Mouse (Mus musculus) CH12.LX (cell line): Measurements from ENCODE around the gene Atn1. TPM values are rescaled to one million over a fixed set of nuclear protein-coding genes. Genes with fewer than 3 reads are reported as not detected.
A peak's percentile ranks its signal among the peaks of the same experiment; 100 is the strongest.

Experiments used
- DNase-seq: peaks from one replicate; pipeline ENCODE4 v3.0.0-alpha.2; 2013; ENCODE audit errors: extremely low read depth
- H3K27ac ChIP-seq: 2 replicates; pipeline ENCODE4 v1.5.1; 2012; ENCODE audit warnings: low read depth, mild to moderate bottlenecking, control low read depth, moderate library complexity; ENCODE audit not compliant: insufficient read depth
- H3K27me3 ChIP-seq: replicated peaks from 2 replicates; pipeline ENCODE3; 2012; ENCODE audit warnings: inconsistent platforms
- H3K36me3 ChIP-seq, 2 experiments: replicated peaks in 1 of 2; 2 replicates each; pipeline versions ENCODE3 to v1.6.1; 2012; ENCODE audit warnings: inconsistent platforms in 1 of 2, low read length in 1 of 2, mild to moderate bottlenecking in 1 of 2, mixed read lengths in 1 of 2, moderate library complexity in 1 of 2; ENCODE audit not compliant: control insufficient read depth in 1 of 2, insufficient read depth in 1 of 2
- H3K4me1 ChIP-seq, 2 experiments: 2 replicates each; pipeline ENCODE4 v1.6.1; 2012; ENCODE audit warnings: inconsistent platforms in 1 of 2, moderate library complexity in 1 of 2; ENCODE audit not compliant: insufficient read depth in 2 of 2, control insufficient read depth in 1 of 2
- H3K4me2 ChIP-seq: 2 replicates; pipeline ENCODE4 v1.6.1; 2012; ENCODE audit warnings: low read depth, mild to moderate bottlenecking, control low read depth; ENCODE audit not compliant: poor library complexity, insufficient read depth, severe bottlenecking
- H3K4me3 ChIP-seq, 3 experiments: fragments of 150-350 bp in 1 of 3; sonication (generic) in 1 of 3; replicated peaks in 1 of 3; 2 replicates each; pipeline versions ENCODE3 to v1.5.1; 2011 to 2012; ENCODE audit warnings: low read depth in 2 of 3, low read length in 2 of 3, mild to moderate bottlenecking in 2 of 3, moderate library complexity in 2 of 3, control low read depth in 1 of 3, improper control_type of control experiment in 1 of 3, inconsistent platforms in 1 of 3, mixed read lengths in 1 of 3; ENCODE audit not compliant: poor library complexity in 1 of 3
- H3K79me2 ChIP-seq: replicated peaks from 2 replicates; pipeline ENCODE4 v1.6.1; 2012; ENCODE audit warnings: mild to moderate bottlenecking, moderate library complexity; ENCODE audit not compliant: control insufficient read depth, poor library complexity, insufficient read depth, severe bottlenecking; ENCODE audit errors: extremely low read depth
- H3K9ac ChIP-seq: 2 replicates; pipeline ENCODE4 v1.6.1; 2012; ENCODE audit warnings: low read depth, mild to moderate bottlenecking, control low read depth, moderate library complexity; ENCODE audit not compliant: insufficient read depth
- H3K9me3 ChIP-seq: replicated peaks from 2 replicates; pipeline ENCODE3; 2012; ENCODE audit warnings: low read length, inconsistent platforms, mixed read lengths
- BHLHE40 ChIP-seq: IDR thresholded peaks from 2 replicates; pipeline ENCODE4 v1.6.1; 2011; ENCODE audit warnings: mild to moderate bottlenecking, low read depth, low read length, improper control_type of control experiment
- EP300 ChIP-seq: IDR thresholded peaks from 2 replicates; pipeline ENCODE4 v1.6.1; 2011; ENCODE audit warnings: low read length, improper control_type of control experiment
- GABPA ChIP-seq: IDR thresholded peaks from 2 replicates; pipeline ENCODE4 v1.6.1; 2012; ENCODE audit warnings: low read depth, low read length, improper control_type of control experiment, inconsistent platforms; ENCODE audit not compliant: insufficient replicate concordance
- HCFC1 ChIP-seq: IDR thresholded peaks from 2 replicates; pipeline ENCODE4 v1.6.1; 2012; ENCODE audit warnings: low read depth, mild to moderate bottlenecking, inconsistent platforms, low read length, improper control_type of control experiment
- JUND ChIP-seq: conservative IDR thresholded peaks from 2 replicates; pipeline ENCODE4 v1.6.1; 2011; ENCODE audit warnings: low read depth, low read length, improper control_type of control experiment
- KAT2A ChIP-seq: IDR thresholded peaks from 2 replicates; pipeline ENCODE4 v1.6.1; 2012; ENCODE audit warnings: low read length, improper control_type of control experiment, inconsistent platforms; ENCODE audit not compliant: insufficient replicate concordance
- MAFK ChIP-seq: IDR thresholded peaks from 2 replicates; pipeline ENCODE4 v1.6.1; 2011; ENCODE audit warnings: low read length, improper control_type of control experiment; ENCODE audit not compliant: insufficient replicate concordance
- MAX ChIP-seq: IDR thresholded peaks from 2 replicates; pipeline ENCODE4 v1.6.1; 2011; ENCODE audit warnings: low read length, improper control_type of control experiment
- MEF2A ChIP-seq: IDR thresholded peaks from 2 replicates; pipeline ENCODE4 v1.6.1; 2014; ENCODE audit warnings: low read depth, mild to moderate bottlenecking, inconsistent platforms, low read length, improper control_type of control experiment, borderline replicate concordance
- MXI1 ChIP-seq: IDR thresholded peaks from 2 replicates; pipeline ENCODE4 v1.6.1; 2011; ENCODE audit warnings: mild to moderate bottlenecking, low read depth, low read length, improper control_type of control experiment
- RAD21 ChIP-seq: IDR thresholded peaks from 2 replicates; pipeline ENCODE4 v1.6.1; 2011; ENCODE audit warnings: low read depth, mild to moderate bottlenecking, low read length, improper control_type of control experiment, moderate library complexity
- SIN3A ChIP-seq: IDR thresholded peaks from 2 replicates; pipeline ENCODE4 v1.6.1; 2012; ENCODE audit warnings: low read length, improper control_type of control experiment, inconsistent platforms
- ZC3H11A ChIP-seq: IDR thresholded peaks from 2 replicates; pipeline ENCODE4 v1.6.1; 2012; ENCODE audit warnings: low read depth, mild to moderate bottlenecking, inconsistent platforms, low read length, improper control_type of control experiment
- dilution Hi-C: fragments of 300-500 bp; cut with MboI; formaldehyde crosslinking; loops from 2 replicates; pipeline ENCODE4 v1.14.3; 2020; ENCODE audit warnings: low sequenced_read_pairs; ENCODE audit not compliant: extremely low pct_unique_long_range_greater_than_20kb, extremely low pct_ligation_motif_present
- in situ Hi-C: fragments of 300-500 bp; cut with MboI; formaldehyde crosslinking; loops from 3 replicates; pipeline ENCODE4 v1.14.3; 2019; ENCODE audit warnings: low sequenced_read_pairs, low pct_ligation_motif_present, low pct_unique_long_range_greater_than_20kb, mixed read lengths
- polyA plus RNA-seq: library from polyadenylated mRNA; unstranded; fragments of >175 nt; gene quantifications from 2 replicates; pipeline ENCODE4 v1.2.1, GENCODE M21; 2012; ENCODE audit warnings: low read depth; ENCODE audit not compliant: insufficient read length
- total RNA-seq, 2 experiments: library from RNA; depleted of rRNA; stranded (reverse); fragments of 300-350 nt in 1 of 2; fragments of >200 nt in 1 of 2; gene quantifications; 2 replicates each; pipeline ENCODE4 v1.2.3; 2012 to 2014

Atn1 gene
- total and polyA plus RNA-seq, 3 experiments: 1.7 to 35.1 (median 4.6) TPM

DNA sequence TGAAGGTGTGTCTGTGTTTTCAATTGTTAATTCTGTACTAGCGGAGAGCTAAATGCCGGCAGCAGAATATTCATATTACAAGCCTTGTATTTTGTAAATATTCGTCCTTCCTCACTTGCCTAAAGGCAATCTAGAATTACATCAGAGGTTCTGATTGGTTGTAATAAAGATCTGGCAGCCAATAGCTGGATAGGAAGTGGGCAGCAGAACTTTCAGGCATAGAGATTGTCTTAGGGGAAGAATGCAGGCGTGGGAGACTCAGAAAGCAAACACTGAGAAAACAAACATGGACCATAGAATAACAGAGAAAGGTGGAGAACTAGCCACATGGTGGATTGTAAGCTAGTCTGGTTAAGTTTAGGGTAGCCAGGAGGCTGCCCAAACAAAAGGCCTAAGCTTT, 33.8 kb upstream of the Atn1 start:
- no peak for DNase-seq
- Histone ChIP-seq H3K4me2 (no peak overlapping the region), H3K9ac (no peak overlapping the region), H3K36me3 (peaks cover 0 to 11% of the 10 kb centered on the region in 2 experiments), H3K79me2 (no peaks in the 10 kb centered on the region), H3K27me3 (no peaks in the 10 kb centered on the region), H3K9me3 (no peaks in the 10 kb centered on the region), H3K27ac (no peak overlapping the region), H3K4me1 (peaks cover 6 to 18% of the 10 kb centered on the region in 2 experiments; a peak in 3 of 4 replicates), H3K4me3 (no peak overlapping the region)
- TF ChIP-seq SIN3A (no peak), MAFK (no peak), BHLHE40 (no peak)
- in situ Hi-C loops (no loop called here), dilution Hi-C loops (no loop called here)

- no peak overlapping the region for H3K4me3 ChIP-seq
Observed at GRCm38 (mm10) chr6:124789519-124789918, 33.2 kb upstream of the Atn1 start.

GRCm38 (mm10) chr6:124787722-124788121, 31.4 kb upstream of the Atn1 start:
- in situ Hi-C loops: no loop called here

More at GRCm38 (mm10) chr6:124789519-124789918, 33.2 kb upstream of the Atn1 start:
- dilution Hi-C loops: no loop called here
- Histone ChIP-seq H3K27ac (no peak overlapping the region), H3K27me3 (no peaks in the 10 kb centered on the region), H3K36me3 (peaks cover 0 to 11% of the 10 kb centered on the region in 2 experiments), H3K79me2 (no peaks in the 10 kb centered on the region), H3K4me1 (peaks cover 6 to 18% of the 10 kb centered on the region in 2 experiments; a peak in 3 of 4 replicates), H3K9ac (no peak overlapping the region), H3K4me2 (no peak overlapping the region), H3K9me3 (no peaks in the 10 kb centered on the region)
- TF ChIP-seq JUND (no peak), MXI1 (peak; percentile 42; the same call in 1 of the 2 replicates)
- DNase-seq: no peak
- in situ Hi-C loops: no loop called here

More at GRCm38 (mm10) chr6:124787722-124788121, 31.4 kb upstream of the Atn1 start:
- no peak overlapping the region for H3K9ac ChIP-seq
- no peaks in the 10 kb centered on the region for H3K27me3 ChIP-seq
- TF ChIP-seq GABPA (no peak), HCFC1 (no peak), BHLHE40 (no peak), ZC3H11A (no peak), RAD21 (no peak), MEF2A (no peak), EP300 (no peak), KAT2A (no peak), MAX (no peak)
- H3K4me3 ChIP-seq: peak overlapping the region in 2 of 3 experiments; percentile 42 to 50
- H3K27ac ChIP-seq: no peak overlapping the region
- no peaks in the 10 kb centered on the region for H3K79me2 ChIP-seq
- peak overlapping the region; percentile 40; the same call in 1 of the 2 replicates for H3K4me2 ChIP-seq
- no peaks in the 10 kb centered on the region for H3K9me3 ChIP-seq
- peaks cover 6 to 21% of the 10 kb centered on the region in 2 experiments; a peak in 3 of 4 replicates for H3K4me1 ChIP-seq
- no peak for DNase-seq
- H3K36me3 ChIP-seq: peaks cover 0 to 9% of the 10 kb centered on the region in 2 experiments
- dilution Hi-C loops: no loop called here
